14 mouse cellular contexts compared by ENCODE assay signal in the genomic region with DNA sequence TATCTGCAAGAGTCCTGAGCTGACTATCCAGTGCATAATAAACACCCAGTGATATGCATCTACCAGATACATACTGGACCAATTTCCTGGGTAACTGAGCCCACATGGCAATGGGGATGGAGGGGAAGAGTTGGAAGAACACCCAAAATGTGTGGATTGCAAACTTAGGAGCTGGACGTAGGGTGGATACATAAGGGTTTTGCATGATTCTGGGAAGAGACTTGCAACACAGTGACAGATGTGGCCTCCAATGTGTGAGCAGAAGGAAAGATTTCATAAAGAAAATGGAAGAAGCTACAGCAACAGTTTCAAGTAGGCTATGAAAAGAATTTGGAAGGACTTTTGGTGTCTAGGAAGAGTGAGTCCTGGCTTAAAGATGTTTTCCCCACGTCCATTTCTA.
"Had no signal": no experiment of that assay in that cellular context is flagged by ENCODE, and none has a peak within 500 bp of the region (broad histone marks: within the 10 kb centered on the region; RNA-seq: fewer than 3 reads in every experiment).

No protein-coding gene starts in this region.

- DNase-seq: gastrocnemius, postnatal 14 days; gastrocnemius, postnatal 36 days; heart, adult 18-20 months; heart, postnatal 14 days; heart, postnatal 36 days; kidney, adult 11 months; kidney, adult 2 months; kidney, adult 9 months; kidney, postnatal 14 days; kidney, postnatal 36 days; liver; liver, embryonic 13.5 days had no signal

- ATAC-seq: hindbrain, postnatal 0 days; intestine, embryonic 16.5 days had no signal
